Mouse (Mus musculus) neutrophil, adult 83 days (primary cell): ENCODE data around the gene Il13ra1. TPM values are rescaled to one million over a fixed set of nuclear protein-coding genes. Genes with fewer than 3 reads are reported as not detected.

Experiments used
- total RNA-seq, 2 experiments: library from RNA; stranded (reverse); gene quantifications; one replicate each; pipeline ENCODE4 v1.2.4; 2023

Gene Il13ra1
- 10 to 100 TPM; 13.7 to 18.3 TPM for total RNA-seq

GRCm38 (mm10) chrX:36111622-36112421 is at the start of gene Il13ra1:
Il13ra1 (plus strand) TSS chrX:36112110.

GRCm38 (mm10) chrX:36195736-36196525 is 84.0 kb downstream of the Il13ra1 start, which contains the start of gene Zcchc12:
Zcchc12 (plus strand) TSS chrX:36195904.

Other genes with a start within 250 kb of the Il13ra1 start
- 10 to 100 TPM; 83.0 to 90.3 TPM for gene Dock11, start 223.3 kb upstream of the Il13ra1 start, total RNA-seq
- not detected for gene Zcchc12, start 83.8 kb downstream of the Il13ra1 start, total RNA-seq
- gene Lonrf3, start 216.2 kb downstream of the Il13ra1 start, total RNA-seq: 10 to 100 TPM; 13.4 to 13.7 TPM